Comparison of ENCODE assay signal across 25 mouse cellular contexts in genomic region chr4:138980021-138980420, GRCm38 (mm10). TPM values are rescaled to one million over a fixed set of nuclear protein-coding genes. Genes with fewer than 3 reads are reported as not detected.
A peak's percentile ranks its signal among the peaks of the same experiment; 100 is the strongest.
DNase-seq lines count a peak whose midpoint lies in the region; ATAC-seq and TF ChIP-seq lines count a peak whose summit lies in the region.
"Had no signal": no experiment of that assay in that cellular context is flagged by ENCODE, and none has a peak within 500 bp of the region (broad histone marks: within the 10 kb centered on the region; RNA-seq: fewer than 3 reads in every experiment).

No protein-coding gene starts in this region.

- no peaks in the 10 kb centered on the region for H3K36me3 ChIP-seq in kidney, adult 2 months (ENCODE audit: control insufficient read depth, insufficient read depth, low read length)
- no peaks in the 10 kb centered on the region for H3K36me3 ChIP-seq in kidney, embryonic 15.5 days
- H3K36me3 ChIP-seq in small intestine, adult 2 months (ENCODE audit: control insufficient read depth, insufficient read depth, low read length) = peaks cover 14% of the 10 kb centered on the region
- H3K36me3 ChIP-seq: embryonic facial prominence, embryonic 13.5 days; embryonic facial prominence, embryonic 15.5 days; forebrain, embryonic 10.5 days; forebrain, embryonic 12.5 days had no signal

- no peak for ATAC-seq in kidney, embryonic 15.5 days (replicated peaks; ENCODE audit: low FRiP score)
- ATAC-seq: forebrain, embryonic 14.5 days; forebrain, embryonic 16.5 days had no signal

- no peak overlapping the region for H3K9ac ChIP-seq in kidney, embryonic 15.5 days
- H3K9ac ChIP-seq: embryonic facial prominence, embryonic 13.5 days; embryonic facial prominence, embryonic 15.5 days; forebrain, embryonic 12.5 days had no signal

- H3K27me3 ChIP-seq in kidney, adult 2 months (replicated peaks; ENCODE audit: control insufficient read depth, insufficient read depth, low read length) = no peaks in the 10 kb centered on the region
- H3K27me3 ChIP-seq in kidney, embryonic 15.5 days = no peaks in the 10 kb centered on the region
- no peaks in the 10 kb centered on the region for H3K27me3 ChIP-seq in small intestine, adult 2 months (ENCODE audit: control insufficient read depth, insufficient read depth, low read length)
- H3K27me3 ChIP-seq: embryonic facial prominence, embryonic 13.5 days; embryonic facial prominence, embryonic 15.5 days; forebrain, embryonic 12.5 days had no signal

- no peak overlapping the region for H3K27ac ChIP-seq in kidney, adult 2 months (ENCODE audit: insufficient read depth, low read depth, low read length)
- no peak overlapping the region for H3K27ac ChIP-seq in kidney, embryonic 15.5 days
- H3K27ac ChIP-seq in small intestine, adult 2 months (ENCODE audit: insufficient read depth, low read depth, low read length) = 0 out of 2 replicates have a peak overlapping the region, but pooled peaks have one; percentile 44
- H3K27ac ChIP-seq: embryonic facial prominence, embryonic 13.5 days; embryonic facial prominence, embryonic 15.5 days; forebrain, embryonic 12.5 days had no signal

- 83% methylated on average over 8 of the region's 8 CpGs for WGBS in kidney, adult 2 months
- 87% methylated on average over 8 of the region's 8 CpGs for WGBS in kidney, embryonic 15.5 days
- 91% methylated on average over 8 of the region's 8 CpGs for WGBS in small intestine, adult 2 months

- no peak for TF ChIP-seq POLR2A in kidney, adult 2 months (IDR thresholded peaks at IDR 0.05; ENCODE audit: low read depth, low read length)
- no peak for TF ChIP-seq POLR2A in small intestine, adult 2 months (IDR thresholded peaks at IDR 0.05; ENCODE audit: low read depth, low read length)

- peak; percentile 41 for DNase-seq in kidney, adult 2 months
- peak; percentile 32 for DNase-seq in skeletal muscle tissue, adult 2 months (ENCODE audit: low read depth, low spot score)
- DNase-seq in left cerebral cortex, adult 18-20 months (ENCODE audit: low spot score in 2 of 2) = no peak
- DNase-seq: adrenal gland, adult 2 months; adrenal gland, postnatal 10 days; adrenal gland, postnatal 25 days; cerebellum, adult 11 months; cerebellum, adult 18-20 months; cerebellum, adult 8-10 months; cerebellum, adult 9-11 months; cerebellum, postnatal 14 days; cerebellum, postnatal 36 days had no signal

- H3K4me2 ChIP-seq in kidney, embryonic 15.5 days = no peak overlapping the region

- H3K4me3 ChIP-seq in kidney, adult 2 months (ENCODE audit: insufficient read depth, low read depth, low read length) = no peak overlapping the region
- no peak overlapping the region for H3K4me3 ChIP-seq in kidney, embryonic 15.5 days (replicated peaks)
- no peak overlapping the region for H3K4me3 ChIP-seq in small intestine, adult 2 months (ENCODE audit: low read depth, low read length)
- H3K4me3 ChIP-seq: embryonic facial prominence, embryonic 15.5 days; erythroblast, embryonic 14.5 days; forebrain, embryonic 12.5 days had no signal

- TF ChIP-seq CTCF in kidney, adult 2 months (conservative IDR thresholded peaks at IDR 0.05; ENCODE audit: insufficient read depth, insufficient read length, low read depth, low read length) = no peak
- TF ChIP-seq CTCF in small intestine, adult 2 months (IDR thresholded peaks at IDR 0.05; ENCODE audit: extremely low read depth, insufficient read length, insufficient replicate concordance, low read depth, low read length) = no peak

- H3K4me1 ChIP-seq in kidney, adult 2 months (ENCODE audit: control insufficient read depth, insufficient read depth, low read length) = peaks cover 24% of the 10 kb centered on the region
- peaks cover 11% of the 10 kb centered on the region for H3K4me1 ChIP-seq in kidney, embryonic 15.5 days
- peaks cover 8% of the 10 kb centered on the region for H3K4me1 ChIP-seq in small intestine, adult 2 months (ENCODE audit: control insufficient read depth, insufficient read depth, insufficient read length, low read length)
- H3K4me1 ChIP-seq: embryonic facial prominence, embryonic 13.5 days; embryonic facial prominence, embryonic 15.5 days; forebrain, embryonic 12.5 days had no signal

- no peaks in the 10 kb centered on the region for H3K9me3 ChIP-seq in kidney, embryonic 15.5 days (replicated peaks)
- H3K9me3 ChIP-seq: embryonic facial prominence, embryonic 15.5 days; forebrain, embryonic 10.5 days; forebrain, embryonic 12.5 days had no signal

RNA-seq across cellular contexts. Expression of gene Tmco4, which starts 7.3 kb away (rescaled TPM):
- polyA plus RNA-seq in kidney, adult 2 months (2012; rRNA removed) = 19.6 and 22.4 TPM in 2 replicates
- polyA plus RNA-seq in kidney, embryonic 15.5 days (2015; fragmentation: Nextera tagmentation; extraction: Ambion mirVana) = 5.6 and 6.1 TPM in 2 replicates
- polyA plus RNA-seq in small intestine, adult 2 months (2012; rRNA removed) = 23.2 and 34.2 TPM in 2 replicates
- 1 to 10 TPM; 2.1 to 2.3 TPM for total RNA-seq in left cerebral cortex, adult 18-20 months (2021)

RNA-seq across cellular contexts. Expression of gene Rnf186, which starts 13.1 kb away (rescaled TPM):
- polyA plus RNA-seq in kidney, adult 2 months (2012; rRNA removed) = 126 and 171 TPM in 2 replicates
- 6.3 and 8.2 TPM in 2 replicates for polyA plus RNA-seq in kidney, embryonic 15.5 days (2015; fragmentation: Nextera tagmentation; extraction: Ambion mirVana)
- polyA plus RNA-seq in small intestine, adult 2 months (2012; rRNA removed) = 309 and 461 TPM in 2 replicates
- not detected for total RNA-seq in left cerebral cortex, adult 18-20 months (2021)
- total RNA-seq: adrenal gland, adult 2 months; adrenal gland, postnatal 10 days; adrenal gland, postnatal 25 days; common myeloid progenitor, adult 5-6 weeks had no signal
- polyA plus RNA-seq: brain, embryonic 14.5 days; C2C12; embryonic facial prominence, embryonic 11.5 days; embryonic facial prominence, embryonic 13.5 days; erythroblast, embryonic 14.5 days; forebrain, embryonic 10.5 days; forebrain, embryonic 12.5 days; forebrain, embryonic 14.5 days; forebrain, embryonic 16.5 days had no signal

Comparison
In these comparisons a context has a peak if more than half of its experiments do, and no peak if none do; other contexts are left out.
1. RNA of gene Rnf186, which starts 13.1 kb away (polyA plus RNA-seq): 309 to 461 TPM in small intestine, adult 2 months and 126 to 171 TPM in kidney, adult 2 months; 6.3 to 8.2 TPM in kidney, embryonic 15.5 days; every median in the first group is over 10 times any median in the second.
2. DNase-seq: peak in kidney, adult 2 months (single experiment) and skeletal muscle tissue, adult 2 months (single experiment); none in left cerebral cortex, adult 18-20 months (0 of 2).